Mouse (Mus musculus) adrenal gland, adult (tissue): ENCODE data around the gene Ephx1.
"Not testable (repeated sequence)": the region's sequence is repeated elsewhere in the genome, so short reads cannot be mapped to it uniquely, and the experiment has no call there.

Experiments used
- DNase-seq, 2 experiments: peaks; one replicate each; pipeline ENCODE4 v3.0.0; 2022 to 2023; ENCODE audit warnings: low spot score in 1 of 2; ENCODE audit not compliant: inconsistent age in 2 of 2

The Ephx1 gene

GRCm38 (mm10) chr1:180941726-180942125 lies 79.0 kb downstream of the Ephx1 start:
- DNase-seq = no peak

GRCm38 (mm10) chr1:180940776-180941460 lies 79.8 kb downstream of the Ephx1 start:
- DNase-seq = peak in 1 of 2 experiments; percentile 55

DNA sequence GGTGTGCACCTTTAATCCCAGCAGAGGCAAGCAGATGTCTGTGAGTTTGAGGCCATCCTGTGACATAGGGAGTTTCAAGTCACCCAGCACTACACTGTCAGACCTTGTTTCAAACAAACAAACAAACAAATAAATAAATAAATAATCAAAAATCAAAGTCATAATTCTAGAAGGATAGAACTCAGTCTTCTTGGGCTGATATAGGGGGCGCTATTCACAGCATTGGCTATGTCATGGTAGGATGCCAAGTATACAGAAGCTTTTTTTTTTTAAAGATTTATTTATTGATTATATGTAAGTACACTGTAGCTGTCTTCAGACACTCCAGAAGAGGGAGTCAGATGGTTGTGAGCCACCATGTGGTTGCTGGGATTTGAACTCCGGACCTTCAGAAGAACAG lies 81.9 kb downstream of the Ephx1 start:
- DNase-seq = not testable (repeated sequence)

DNA sequence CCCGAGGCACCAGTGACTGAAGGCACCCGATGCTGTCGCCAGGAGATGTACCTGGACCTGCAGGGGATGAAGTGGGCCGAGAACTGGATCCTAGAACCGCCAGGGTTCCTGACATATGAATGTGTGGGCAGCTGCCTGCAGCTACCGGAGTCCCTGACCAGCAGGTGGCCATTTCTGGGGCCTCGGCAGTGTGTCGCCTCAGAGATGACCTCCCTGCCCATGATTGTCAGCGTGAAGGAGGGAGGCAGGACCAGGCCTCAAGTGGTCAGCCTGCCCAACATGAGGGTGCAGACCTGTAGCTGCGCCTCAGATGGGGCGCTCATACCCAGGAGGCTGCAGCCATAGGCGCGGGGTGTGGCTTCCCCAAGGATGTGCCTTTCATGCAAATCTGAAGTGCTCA lies 83.1 kb downstream of the Ephx1 start:
- peak in 1 of 2 experiments; percentile 36 for DNase-seq

DNA sequence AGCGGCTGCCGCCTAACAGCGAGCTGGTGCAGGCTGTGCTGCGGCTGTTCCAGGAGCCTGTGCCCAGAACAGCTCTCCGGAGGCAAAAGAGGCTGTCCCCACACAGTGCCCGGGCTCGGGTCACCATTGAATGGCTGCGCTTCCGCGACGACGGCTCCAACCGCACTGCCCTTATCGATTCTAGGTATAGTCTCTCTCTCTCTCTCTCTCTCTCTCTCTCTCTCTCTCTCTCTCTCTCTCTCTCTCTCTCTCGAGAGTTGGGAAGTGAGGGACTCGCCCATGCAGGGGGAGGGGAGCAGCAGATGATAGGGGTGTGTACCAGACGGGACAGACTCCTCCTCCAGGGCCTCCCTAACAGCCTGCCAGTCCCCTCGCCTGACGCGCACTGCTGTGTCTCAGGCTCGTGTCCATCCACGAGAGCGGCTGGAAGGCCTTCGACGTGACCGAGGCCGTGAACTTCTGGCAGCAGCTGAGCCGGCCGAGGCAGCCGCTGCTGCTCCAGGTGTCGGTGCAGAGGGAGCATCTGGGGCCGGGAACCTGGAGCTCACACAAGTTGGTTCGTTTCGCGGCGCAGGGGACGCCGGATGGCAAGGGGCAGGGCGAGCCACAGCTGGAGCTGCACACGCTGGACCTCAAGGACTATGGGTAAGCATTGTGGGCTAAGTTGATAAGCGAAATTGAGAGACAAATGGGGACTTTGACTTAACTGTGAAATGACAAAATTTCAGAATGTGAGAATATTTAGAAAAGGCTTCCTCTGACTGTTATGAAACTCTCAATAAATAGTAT lies 83.9 kb downstream of the Ephx1 start:
- DNase-seq = peak; percentile 85 to 88

DNA sequence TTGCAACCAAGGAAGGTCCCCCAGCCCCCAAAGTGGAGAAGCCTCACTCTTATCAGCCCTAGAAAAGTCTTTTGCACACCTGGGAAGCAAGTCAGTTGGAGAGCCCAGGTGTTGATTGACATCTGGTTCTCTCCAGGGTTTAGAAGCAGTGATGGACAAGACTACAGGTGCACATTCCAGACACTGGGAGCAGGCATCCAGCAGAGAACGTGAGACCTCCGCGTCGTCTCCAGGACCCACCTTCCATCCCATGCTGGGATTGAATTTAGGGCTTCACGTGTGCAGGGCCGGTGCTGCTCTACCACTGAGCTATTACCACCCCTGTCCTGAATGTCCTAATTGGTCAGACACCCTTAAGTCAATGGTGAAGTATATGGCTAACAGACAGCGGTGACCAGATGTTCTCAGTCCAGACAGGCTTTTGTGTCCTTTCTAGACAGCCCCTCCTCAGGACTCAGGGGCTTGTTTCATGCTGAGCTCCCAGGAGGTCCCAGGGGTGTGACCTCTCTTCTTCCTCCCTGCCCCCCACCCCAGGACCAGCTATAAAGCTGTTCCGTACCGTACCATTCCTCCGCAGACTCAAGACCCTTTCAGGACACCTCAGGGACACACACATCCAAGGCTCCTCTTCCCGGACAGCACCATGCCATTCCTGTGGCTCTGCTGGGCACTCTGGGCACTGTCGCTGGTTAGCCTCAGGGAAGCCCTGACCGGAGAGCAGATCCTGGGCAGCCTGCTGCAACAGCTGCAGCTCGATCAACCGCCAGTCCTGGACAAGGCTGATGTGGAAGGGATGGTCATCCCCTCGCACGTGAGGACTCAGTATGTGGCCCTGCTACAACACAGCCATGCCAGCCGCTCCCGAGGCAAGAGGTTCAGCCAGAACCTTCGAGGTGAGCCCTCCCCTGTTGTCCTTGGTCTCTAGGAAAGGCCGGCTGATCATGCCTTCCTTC lies 86.0 kb downstream of the Ephx1 start, which contains the start of gene Lefty1:
Gene Lefty1, plus strand, starts transcription at position 556 of the 953 bp plus-strand sequence.
- DNase-seq = no peak

- DNase-seq = no peak
Measured at GRCm38 (mm10) chr1:180933659-180934058, 87.0 kb downstream of the Ephx1 start.

- DNase-seq = peak in 1 of 2 experiments; percentile 56
Measured at GRCm38 (mm10) chr1:180931106-180931505, 89.6 kb downstream of the Ephx1 start.

- DNase-seq = no peak
Measured at GRCm38 (mm10) chr1:180929599-180929998, 91.1 kb downstream of the Ephx1 start.

DNA sequence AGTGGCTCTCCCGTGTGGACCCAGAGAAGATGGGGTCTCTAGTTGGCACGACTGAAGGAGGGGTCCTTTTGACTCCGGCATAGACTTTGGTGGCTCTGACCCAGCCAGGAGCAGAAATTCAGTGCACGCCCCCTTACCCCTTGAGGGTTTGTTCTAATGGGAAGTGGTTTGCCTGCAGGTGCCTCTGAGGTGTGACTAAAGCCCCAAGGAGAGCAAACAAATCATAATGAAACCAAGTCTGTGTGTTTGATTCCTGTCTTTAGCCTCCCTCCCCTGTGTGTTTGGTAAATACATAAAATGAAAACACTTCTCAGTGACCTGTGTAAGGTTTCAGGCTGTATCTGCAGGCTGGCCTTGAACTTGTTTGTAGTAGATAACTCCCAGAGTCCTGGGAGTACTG lies 94.4 kb downstream of the Ephx1 start:
- DNase-seq = no peak
